Mouse (Mus musculus) B cell, adult 67 days (primary cell): Measurements from ENCODE around the gene Olfr395. TPM values are rescaled to one million over a fixed set of nuclear protein-coding genes. Genes with fewer than 3 reads are reported as not detected.

Experiments
- total RNA-seq, 2 experiments: library from RNA; stranded (reverse); gene quantifications; 4 replicates each; pipeline ENCODE4 v1.2.4; 2023

Olfr395 gene
- not detected for total RNA-seq

DNA sequence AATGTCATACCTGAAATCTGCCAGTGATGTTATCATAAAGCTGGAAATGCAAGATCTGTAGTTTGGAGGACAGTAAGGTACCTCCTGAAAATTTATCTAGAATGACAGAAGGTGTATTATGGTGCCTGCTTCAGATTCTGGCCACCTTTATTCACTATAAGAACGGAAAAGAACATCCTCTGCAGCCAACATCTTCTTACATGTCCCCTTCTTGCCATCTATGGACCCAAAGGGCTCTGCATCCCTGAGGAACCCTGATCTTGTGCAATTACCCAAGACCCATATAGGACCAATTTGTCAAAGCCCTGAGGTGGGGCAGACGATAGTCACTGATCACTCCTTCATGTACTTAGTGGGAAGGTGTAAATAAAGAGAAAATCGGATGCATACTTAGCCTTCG lies at the start of gene Olfr395:
Gene Olfr395, minus strand, starts transcription at position 101 of the 400 bp plus-strand sequence.

DNA sequence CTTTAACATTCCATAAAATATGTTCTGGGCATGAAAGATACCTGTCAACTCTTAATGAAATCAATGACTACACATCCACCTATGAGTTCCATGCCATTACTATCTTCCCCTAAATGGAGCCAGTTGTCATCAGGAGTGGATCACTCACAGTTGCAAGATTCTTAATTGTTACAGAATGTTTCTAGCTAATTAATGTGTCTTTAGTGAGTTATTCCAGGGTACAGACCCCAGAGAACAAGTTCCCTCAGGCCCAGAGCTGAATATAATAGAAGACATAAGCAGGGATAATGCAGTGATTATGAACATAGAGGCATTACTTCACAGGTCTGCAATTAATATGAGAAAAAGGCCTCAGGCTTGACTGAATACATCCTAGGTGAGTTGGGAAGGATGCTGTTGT lies 27.3 kb upstream of the Olfr395 start, which contains the start of gene Olfr23:
Gene Olfr23, plus strand, starts transcription at position 301 of the 400 bp plus-strand sequence.

GRCm38 (mm10) chr11:73890671-73891070 lies 18.4 kb downstream of the Olfr395 start, which contains the start of gene Olfr394:
TSS of gene Olfr394 (minus strand) at chr11:73890771.

Other genes starting within 250 kb of the Olfr395 start
- not detected for gene Zfp735, start 220.5 kb downstream of the Olfr395 start, total RNA-seq
- gene Olfr389, start 128.6 kb downstream of the Olfr395 start, total RNA-seq: not detected
- gene Olfr390, start 126.3 kb downstream of the Olfr395 start, total RNA-seq: not detected
- gene Olfr391-ps, start 106.2 kb downstream of the Olfr395 start, total RNA-seq: not detected
- not detected for gene Olfr392, start 92.2 kb downstream of the Olfr395 start, total RNA-seq
- gene Olfr393, start 57.8 kb downstream of the Olfr395 start, total RNA-seq: not detected
- not detected for gene Olfr394, start 18.5 kb downstream of the Olfr395 start, total RNA-seq
- gene Olfr23, start 27.4 kb upstream of the Olfr395 start, total RNA-seq: not detected
- gene Olfr397, start 51.5 kb upstream of the Olfr395 start, total RNA-seq: not detected
- not detected for gene Olfr398, start 81.1 kb upstream of the Olfr395 start, total RNA-seq
- gene Olfr139, start 147.3 kb upstream of the Olfr395 start, total RNA-seq: not detected
- gene Olfr399, start 147.3 kb upstream of the Olfr395 start, total RNA-seq: not detected
- gene Zfp616, start 160.7 kb upstream of the Olfr395 start, total RNA-seq: not detected
- not detected for gene Olfr401, start 204.4 kb upstream of the Olfr395 start, total RNA-seq
- gene Olfr402, start 244.2 kb upstream of the Olfr395 start, total RNA-seq: not detected